Mouse (Mus musculus): ENCODE measurements around the gene Setd3. TPM values are rescaled to one million over a fixed set of nuclear protein-coding genes. Genes with fewer than 3 reads are reported as not detected.
A peak's percentile ranks its signal among the peaks of the same experiment; 100 is the strongest.

The Setd3 gene
- total RNA-seq, 2 experiments from 2014 or later = 82.7 to 91.8 TPM

DNA sequence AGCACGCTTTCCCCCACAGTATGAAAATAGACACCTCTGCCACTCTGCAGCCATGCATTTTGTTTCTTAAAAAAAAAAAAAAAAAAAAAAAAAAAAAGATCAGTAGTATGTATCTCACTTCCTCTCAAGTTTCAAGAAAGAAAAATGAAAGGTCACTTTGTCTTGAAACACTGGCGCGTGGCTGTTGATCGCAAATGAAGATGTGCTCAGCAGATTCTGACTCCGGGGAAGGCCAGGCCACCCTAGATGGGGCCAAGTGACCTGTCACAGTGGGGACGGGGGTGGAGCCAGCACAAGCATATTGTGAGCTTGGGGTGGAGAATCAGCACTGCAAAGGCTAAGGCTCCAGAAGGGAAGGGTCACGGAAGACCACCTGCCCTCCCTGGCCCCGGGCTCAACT is 24.8 kb upstream of the Setd3 start:
- no peak for DNase-seq

DNA sequence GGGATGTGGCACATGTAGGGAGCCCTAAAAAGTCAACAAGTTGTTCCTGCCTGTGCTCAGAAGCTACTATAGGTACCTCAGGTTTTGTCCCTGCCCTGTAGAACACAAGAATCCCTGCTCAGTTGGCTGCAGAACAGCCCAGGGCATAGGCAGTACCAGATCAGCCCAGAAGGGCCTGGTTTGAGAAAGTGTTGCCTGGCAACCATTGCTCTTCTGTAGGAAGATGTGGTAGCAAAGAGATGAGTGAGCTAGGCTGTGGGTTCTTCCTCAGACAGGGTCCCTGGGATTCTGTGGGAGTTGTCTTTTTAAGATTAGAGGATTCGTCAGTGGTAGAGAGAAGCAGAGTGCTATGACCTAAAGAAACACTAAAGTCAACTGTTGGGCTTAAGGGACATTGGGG is 21.0 kb upstream of the Setd3 start:
- DNase-seq = no peak

DNA sequence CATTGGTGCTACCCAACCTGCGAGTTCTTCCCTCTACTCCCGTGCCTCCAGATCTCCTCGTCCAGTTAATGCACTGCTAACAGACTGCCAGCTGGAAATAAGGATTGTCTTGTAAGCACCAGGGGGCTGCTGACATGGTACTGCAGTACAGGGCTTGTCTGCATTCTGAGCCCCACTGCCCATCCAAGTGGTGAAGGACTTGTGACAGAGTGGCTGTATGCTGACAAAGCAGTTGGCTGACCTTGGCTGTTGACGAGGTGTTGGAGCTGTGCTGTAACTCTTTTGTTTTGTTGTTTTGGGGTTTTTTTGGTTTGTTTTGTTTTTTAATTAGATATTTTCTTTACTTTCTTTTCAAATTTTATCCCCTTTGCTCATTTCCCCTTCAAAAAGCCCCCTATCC is 19.3 kb upstream of the Setd3 start:
- no peak for DNase-seq

DNA sequence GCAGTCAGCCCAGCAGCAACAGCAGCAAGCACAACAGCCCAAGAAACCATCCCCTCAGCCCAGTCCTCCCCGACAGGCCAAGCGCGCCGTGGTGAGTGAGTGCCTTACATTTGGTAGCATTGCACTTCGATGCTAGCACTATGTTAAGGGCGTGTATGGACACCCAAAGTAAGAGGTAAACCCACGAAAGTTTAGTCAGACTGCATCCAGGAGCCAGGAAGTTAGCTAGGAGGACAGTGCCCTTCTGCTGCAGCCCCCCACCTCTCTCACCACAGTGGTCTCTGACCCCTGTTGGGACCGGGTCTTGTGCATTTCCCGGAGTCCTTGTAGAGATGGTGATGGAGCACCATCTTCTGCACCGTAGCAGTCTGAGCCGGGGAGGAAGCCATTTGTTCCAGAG is 16.6 kb upstream of the Setd3 start:
- DNase-seq = no peak

DNA sequence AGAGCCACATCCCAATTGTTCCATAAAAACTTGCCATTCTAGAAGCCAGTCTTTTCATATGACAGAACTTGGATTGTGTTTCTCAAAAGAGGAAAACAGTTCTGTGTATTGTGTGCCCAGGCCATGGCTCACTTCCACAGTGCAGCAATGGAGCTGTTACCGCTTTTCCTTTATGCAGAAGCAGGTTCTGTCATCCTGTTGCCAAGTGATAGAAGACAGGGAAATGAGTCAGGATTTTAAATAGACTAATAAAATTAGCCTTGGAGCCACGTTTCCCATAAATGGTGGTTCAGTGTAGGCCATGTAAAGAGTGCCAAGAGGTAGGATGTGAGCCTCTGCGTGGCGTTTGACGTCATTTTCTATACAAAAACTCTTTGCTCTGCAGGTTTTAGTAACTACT is 14.8 kb upstream of the Setd3 start:
- no peak for DNase-seq

DNA sequence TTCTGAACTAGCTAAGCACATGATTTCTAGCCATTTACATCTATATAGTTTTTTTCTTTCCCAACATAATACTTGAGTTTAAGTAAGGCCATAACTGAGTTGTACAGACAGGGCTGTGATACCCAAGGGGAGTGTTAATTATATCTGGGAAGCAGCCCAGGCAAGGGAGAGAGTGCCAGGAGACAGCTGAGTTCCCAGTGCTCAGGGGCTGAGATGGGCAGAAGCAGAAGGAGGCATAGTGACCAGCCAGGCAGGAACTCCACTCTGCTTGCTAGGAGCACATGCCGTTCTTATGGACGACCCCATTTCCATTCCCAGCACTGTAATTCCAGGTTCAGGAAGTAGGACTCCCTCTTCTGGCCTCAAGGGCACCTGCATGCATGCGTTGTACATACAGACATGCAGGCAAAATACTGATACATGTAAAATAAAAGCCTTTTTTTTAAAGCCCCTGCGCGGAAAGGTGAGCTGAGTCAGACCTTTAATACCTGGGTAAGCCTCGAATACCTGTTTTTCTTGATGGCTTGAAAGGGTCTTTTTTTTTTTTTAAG is 8.5 kb upstream of the Setd3 start:
- peak; percentile 44 for DNase-seq

DNA sequence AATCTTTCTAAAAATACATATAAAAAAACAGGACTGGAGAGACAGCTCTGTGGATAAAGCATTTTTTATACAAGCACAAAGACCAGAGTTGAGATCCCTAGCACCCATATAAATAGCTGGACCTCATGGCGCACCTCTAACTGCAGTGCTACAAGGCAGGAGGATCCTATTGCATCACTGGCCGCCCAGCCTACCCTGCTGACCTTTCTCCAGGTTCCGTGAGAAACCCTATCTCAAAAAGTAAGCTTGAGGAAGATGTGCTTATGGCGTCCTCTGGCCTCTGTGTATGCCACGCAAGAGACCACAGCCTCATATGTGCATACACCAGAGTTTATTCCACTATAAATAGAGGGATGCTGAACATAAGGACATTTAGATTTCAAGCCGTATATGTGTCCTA is 2.6 kb upstream of the Setd3 start:
- DNase-seq = no peak

DNA sequence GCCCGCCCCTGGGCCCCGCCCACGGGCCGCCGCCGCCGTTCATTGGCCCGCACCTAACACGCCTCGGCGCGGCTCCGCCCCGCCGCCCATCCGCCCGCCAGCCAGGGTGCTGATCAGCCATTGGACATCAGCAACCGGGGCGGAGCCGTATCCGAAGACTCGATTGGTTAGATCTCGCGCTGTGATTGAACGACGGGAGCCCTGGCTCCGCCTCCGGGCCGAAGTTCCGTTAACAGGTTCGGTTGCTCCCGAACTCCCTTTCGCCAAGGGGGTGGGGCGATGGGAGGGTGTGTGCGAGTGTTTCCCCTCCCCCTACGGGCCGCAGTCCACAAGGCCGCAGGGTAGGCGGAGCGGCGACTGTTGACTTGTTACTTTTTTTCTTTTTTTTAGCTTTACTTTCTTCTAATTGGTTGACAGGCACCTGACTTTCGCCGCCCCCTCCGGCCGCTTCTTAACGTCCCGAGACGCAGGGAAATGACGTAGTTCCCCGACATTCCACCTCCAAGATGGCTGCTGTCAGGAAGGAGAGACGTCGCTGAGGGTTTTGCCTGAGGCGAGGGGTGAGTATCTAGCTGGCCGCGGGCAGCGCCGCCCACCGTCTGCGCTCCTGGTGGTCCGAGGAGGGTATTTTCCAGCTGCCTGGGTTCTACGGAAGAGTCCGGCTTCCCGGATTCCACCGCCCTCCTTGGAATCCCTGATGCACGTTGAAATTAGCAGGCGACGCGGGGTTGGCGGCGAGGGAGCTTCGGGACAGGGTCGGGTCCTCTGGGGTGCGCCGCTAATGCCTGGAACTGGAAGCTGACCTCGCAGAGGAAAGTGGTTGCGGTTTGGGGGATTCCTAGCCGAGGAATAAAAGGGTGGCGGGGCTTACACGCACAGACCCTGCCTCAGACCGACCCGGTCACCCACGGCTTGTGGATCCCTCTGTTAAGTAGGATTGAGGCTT is 480 bp upstream of the Setd3 start, which contains the start of gene Ccnk:
TSS of gene Ccnk (plus strand) at position 259 of the 946 bp plus-strand sequence.
- DNase-seq = peak; percentile 96

DNA sequence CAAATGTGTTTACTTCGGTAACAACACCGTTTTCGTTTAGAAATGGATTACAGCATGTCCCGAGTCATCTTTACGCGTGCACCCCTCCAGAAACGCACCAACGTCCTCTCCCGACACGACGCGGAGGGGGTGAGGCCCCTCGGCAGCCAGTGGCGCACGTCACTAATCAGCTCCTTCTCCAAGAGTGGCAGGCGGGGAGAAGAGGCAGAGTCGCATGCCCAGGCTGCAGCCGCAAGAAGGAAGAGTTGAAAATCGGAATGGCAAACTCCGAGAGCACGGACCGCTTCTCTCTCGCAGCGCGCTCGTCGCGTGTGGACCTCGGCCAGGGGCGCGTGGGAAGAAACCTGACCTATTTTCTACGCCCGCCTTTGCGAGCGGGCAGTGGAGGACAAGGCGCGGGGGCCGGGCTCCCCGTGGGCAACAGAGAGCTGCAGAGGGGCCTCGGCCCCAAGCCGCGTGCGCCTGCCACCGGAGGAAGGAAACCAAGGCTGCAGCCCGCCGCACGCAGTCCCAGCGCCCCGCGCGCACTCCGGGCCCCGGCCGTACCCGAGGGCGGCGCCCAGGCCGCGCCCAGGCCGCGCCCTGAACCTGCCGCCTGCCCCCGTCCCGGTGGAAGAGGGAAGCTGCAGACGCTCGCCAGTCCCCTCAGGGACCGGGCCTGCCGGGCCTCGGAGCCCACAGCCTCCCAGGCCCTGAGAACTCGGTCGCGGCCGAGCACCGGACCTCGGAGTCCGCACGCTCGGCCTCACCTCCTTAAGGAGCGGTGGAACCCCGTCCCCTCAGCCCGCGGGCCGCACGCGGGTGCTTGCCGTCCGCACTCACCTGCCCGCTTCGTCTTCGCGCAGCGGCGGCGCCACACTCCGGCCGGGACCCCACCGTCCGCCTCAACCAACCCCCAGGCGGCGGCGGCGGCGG is 526 bp downstream of the Setd3 start:
- peak; percentile 61 for DNase-seq

DNA sequence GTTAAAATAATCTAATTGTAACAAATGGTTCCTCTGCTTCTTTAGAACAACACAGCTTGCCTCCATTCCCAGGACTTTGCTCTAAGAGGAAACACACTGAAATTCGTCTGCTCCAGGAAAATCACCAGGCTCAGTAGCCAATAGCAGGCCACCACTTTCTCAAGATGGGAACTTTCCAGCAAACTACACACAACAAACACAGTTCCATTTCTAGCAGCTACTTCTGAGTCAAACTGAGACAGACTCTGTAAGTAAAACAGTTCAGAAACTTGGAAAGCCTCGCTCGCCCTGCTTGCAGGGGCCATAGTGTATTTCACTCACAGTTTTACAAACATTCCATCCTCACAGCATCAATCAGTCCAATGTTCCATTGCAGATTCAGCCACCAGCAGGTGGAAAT is 2.7 kb downstream of the Setd3 start:
- no peak for DNase-seq

DNA sequence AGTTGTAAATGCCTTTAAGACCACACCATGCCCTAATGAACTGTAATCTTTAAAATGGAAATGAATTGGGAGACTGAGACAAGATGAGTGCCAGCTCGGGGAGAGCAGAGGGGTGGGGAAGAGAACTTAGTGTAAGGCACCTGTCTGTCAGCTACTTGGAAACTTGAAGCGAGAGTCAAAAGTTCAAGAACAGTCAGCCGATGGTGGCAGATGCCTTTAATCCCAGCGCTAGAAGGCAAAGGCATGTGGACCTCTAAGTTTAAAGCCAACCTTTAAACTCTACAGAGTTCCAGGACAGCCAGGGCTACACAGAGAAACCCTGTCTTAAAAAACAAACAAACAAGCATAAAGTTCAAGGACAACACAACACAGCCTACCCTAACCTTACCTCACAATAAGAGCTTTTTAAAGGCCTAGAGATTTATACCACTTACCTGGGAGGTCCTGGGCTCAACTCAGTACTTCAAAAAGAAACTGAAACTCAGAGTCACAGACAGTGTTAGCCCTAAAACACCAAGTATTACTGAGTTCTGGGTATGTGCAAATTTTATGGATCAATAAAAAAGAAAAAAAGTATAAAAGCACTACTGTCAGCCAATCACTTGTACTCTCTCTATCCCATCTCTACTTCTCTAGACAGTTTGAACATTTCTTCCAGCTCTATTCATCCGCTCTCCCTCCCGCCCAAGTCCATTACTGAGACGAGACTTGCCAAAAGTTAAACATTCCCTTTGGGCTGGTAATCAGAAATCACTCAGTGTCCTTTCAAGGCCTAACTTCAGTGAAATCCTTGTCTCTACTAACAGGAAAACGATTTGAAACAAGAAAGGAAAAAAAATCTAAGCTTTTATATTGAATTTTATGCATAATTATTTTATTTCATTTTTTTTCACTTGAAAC is 4.3 kb downstream of the Setd3 start:
- no peak for DNase-seq

DNA sequence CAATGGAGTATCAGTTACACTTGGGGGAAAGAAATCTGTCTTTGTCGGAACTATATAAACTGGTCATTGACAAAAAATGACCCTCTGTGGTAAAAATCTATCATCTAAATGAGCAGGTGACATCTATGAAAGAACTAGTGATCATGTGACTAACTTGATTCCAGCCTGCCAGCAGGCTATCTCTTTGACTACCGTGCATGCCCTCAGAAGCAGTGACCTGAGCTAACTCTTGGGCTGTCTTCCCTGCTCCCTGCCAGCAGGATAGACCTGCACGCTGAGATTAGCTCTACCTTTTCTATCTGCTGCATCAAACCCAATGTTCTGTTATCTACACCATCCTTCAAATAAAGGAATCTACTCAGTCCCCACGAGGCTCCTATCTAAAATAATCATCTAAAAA is 6.5 kb downstream of the Setd3 start:
- DNase-seq = no peak

DNA sequence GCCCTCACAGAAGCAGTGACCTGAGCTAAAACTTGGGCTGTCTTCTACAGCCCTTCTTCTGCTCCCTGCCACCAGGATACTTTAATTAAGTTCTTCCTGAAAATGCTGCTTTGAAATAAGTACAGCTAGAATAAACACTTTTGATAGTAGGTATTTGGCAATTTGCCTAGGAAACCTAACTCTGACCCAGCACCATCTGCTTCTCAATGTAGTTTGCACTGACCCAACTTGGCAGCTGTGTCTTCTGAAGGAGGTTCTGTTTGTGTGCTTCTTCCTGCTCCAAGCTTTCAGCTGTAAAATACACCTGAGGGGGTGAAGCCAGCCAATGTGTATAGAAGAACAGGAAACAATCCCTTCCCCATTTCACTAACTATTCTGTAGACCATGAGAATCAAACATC is 7.8 kb downstream of the Setd3 start:
- DNase-seq = no peak

DNA sequence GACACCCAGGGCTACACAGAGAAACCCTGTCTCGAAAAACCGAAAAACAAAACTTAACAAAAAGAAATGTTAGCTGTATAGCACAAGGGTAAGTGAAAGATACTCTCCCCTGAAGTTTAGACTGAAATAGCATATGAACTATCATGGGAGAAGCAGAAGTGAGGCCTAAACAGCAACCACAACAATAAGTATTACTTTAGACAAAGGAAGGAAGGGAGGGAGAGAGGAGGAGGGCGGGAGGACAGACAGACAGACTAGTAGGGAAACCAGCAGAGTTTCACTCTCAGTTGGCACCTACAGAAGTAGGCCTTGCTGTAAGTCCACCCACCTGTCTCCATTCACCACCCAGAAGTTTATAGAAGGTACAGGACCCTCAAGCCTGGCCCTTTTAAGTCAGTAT is 8.6 kb downstream of the Setd3 start:
- DNase-seq = no peak

DNA sequence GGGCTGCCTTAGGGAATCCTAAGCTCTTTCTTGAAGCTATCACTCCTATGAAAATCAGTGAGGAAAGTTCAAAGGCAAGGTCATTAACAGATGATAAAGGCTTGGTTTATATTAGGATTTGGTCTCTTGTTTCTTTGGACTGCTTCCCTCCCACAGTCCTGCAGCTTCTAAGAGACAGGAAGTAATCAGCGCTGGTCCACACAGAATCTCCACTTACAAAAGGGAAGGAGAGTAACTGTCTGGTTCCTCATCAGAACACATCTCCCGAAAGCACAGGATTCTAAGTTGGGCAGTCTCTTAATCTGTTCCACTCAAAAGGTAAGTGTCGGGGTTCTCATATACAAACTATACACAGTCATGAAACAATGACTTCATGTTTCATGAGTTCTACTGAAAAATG is 10.2 kb downstream of the Setd3 start:
- DNase-seq = no peak

DNA sequence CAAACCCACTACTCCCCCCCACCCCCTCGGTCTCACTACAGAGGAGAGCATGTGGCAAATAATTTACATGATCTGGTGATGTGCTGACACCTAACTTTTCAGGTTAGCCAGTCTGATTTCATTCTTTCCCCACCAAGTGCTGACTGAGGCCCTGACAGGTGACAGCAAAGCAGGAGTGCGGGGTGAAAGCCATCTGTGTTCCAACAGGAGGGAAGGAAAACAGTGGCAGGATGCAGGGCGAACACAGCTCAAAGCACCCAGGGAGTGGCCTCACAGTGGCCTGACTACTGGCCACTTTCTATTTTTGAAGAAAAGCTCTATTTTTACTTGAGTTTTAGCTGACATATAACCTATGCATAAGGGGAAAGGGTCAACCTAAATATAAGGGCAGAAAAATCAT is 15.4 kb downstream of the Setd3 start:
- no peak for DNase-seq

DNA sequence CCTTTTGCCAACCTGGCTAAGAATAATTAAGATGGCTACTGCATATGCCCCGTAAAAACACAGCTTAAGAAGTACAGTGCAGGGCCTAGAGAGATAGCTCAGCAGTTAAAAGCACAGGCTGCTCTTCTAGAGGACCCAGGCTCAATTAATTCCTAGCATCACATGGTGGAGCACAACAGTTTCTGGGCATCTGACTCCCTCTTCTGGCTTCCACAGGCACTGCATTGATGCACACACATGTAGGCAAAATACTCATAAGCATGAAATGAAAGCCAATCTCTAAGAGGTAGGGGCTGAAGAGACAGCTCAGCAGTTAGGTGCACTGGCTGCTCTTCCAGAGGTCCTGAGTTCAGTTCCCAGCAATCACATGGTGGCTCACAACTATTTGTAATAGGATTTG is 17.1 kb downstream of the Setd3 start:
- no peak for DNase-seq

DNA sequence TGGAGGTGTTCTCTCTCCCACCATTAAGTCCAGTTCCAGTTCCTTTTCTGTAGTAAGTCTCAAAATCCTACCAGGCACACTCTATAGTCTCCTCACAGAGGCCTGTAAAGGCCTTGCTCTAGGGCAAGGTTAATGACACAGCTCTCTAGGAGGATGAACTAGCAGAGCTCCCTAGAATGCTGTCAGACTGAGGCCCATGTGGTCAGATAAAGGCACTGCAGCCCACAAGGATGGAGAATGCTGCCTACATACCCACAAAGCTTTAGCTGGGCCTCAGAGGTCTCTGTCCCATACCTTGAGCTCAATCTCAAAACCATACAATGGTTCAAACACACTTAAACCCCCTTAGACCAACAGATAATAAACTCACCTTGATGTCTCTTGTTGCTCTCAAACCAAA is 19.3 kb downstream of the Setd3 start:
- no peak for DNase-seq

DNA sequence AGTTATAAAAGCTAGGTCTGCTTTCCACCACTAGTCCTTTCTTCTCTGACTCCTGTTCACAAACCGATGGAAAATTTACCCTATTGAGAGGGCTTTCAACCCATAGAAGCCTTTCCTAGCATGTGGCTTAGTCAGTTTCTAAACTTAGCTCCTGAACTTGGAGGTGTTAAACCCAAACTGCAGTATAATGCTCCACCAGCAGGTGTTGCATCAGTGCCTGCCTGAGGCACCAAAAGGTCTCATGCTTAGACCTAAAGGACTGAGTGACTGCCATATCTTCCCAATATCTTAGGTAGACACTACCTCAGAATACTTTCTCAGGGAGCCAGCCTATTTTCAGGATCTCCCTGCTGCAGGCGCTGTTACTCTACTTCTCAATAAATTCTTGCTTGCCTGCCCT is 26.4 kb downstream of the Setd3 start:
- no peak for DNase-seq

DNA sequence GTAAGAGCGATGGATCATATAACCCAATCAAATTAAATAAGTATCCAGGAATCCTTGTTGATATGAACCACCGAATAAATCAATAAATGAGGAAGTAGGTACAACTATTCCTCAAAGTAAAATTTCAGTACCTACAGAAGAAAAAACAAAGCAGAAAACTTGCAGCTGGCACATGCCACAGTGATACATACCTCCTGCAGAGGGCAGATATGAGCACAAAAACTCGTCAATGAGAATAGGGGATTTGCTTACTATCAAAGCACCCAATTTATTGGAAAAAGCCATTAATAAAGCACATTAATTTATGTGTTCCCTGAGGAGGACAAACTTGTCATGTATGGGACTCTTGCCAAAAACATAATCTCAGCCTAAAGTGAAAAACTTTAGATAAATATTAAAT is 29.4 kb downstream of the Setd3 start:
- DNase-seq = no peak

DNA sequence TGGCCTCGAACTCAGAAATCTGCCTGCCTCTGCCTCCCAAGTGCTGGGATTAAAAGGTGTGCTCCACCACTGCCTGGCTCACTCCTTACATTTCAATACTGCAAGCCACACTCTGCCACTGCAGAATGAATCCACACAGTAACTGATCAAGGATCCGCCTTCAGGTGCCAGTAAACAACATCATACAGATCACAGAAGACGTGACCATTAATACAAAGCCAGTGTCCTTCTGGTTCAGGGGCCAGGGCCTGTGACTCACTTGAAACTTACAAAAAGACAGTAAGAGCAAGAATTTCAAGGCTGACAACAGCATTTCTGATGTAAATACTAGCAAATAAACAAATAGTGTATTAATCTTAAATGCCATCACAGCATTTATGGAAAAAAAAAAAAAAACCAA is 33.9 kb downstream of the Setd3 start:
- no peak for DNase-seq
